Mouse (Mus musculus): ENCODE results near the gene Pax8.
A peak's percentile ranks its signal among the peaks of the same experiment; 100 is the strongest.

Pax8 gene

DNA sequence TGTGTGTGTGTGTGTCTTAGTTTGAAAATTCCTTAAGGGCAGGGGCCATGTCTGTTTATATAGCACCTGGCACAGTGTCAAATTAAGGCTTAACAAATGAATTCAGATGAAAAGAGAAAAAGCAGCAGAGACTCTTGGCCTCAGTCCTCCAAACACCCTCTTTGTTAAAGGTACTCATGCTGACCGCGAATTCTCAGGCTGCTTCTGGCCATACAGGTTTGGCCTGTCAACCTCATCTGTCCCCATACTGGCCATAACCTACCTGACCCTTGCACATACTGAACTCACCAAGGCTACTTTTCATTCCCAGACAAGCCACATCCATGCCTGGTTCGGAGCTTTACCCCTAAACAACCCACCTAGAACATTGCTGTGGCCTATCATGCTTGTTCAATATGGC, 62.2 kb downstream of the Pax8 start:
- no peak for DNase-seq

- peak; percentile 84 for DNase-seq
Measured at GRCm38 (mm10) chr2:24409166-24409565, 66.2 kb downstream of the Pax8 start.

DNA sequence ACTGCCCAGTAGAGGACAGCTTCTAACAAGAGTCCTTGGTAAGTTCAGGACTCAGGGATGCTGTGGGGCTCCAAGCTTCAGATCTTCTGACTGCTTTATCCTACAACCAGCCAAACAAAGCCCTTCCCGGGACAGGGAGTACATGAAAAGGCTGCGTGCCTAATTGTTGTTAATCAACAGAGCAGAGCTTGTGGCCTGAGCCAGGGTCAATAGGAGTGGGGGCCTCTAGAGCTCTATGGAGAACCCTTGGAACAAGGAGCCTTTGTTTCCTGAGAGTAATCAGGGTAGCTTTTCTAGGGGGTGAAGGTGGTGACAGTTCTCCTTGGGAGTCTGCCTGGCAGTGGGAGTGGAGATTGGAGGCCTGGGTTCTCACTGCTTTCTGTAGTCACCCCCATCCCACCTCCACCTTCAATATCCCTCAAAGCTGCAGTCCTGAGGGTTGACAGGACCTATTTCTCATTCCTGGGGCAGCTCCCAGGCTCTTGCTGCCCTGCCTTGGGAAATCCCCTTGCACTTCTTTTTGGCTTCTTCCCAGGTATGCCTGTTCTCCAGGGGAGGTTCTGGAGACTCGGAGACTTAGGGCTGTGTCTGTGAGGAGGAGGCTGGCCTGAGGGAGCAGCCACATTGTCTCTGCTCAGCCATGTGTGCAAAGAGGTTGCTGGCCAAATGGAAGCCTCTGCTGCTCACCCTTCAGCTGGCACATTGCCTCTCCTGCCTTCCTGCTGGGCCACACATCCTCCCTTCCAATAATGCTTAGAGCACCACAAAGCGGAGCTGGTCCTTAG, 67.5 kb downstream of the Pax8 start:
- peak; percentile 73 for DNase-seq

- DNase-seq: peak; percentile 91
Measured at GRCm38 (mm10) chr2:24405345-24406012, 69.9 kb downstream of the Pax8 start.

- no peak for DNase-seq
Measured at GRCm38 (mm10) chr2:24400711-24401110, 74.7 kb downstream of the Pax8 start.

DNA sequence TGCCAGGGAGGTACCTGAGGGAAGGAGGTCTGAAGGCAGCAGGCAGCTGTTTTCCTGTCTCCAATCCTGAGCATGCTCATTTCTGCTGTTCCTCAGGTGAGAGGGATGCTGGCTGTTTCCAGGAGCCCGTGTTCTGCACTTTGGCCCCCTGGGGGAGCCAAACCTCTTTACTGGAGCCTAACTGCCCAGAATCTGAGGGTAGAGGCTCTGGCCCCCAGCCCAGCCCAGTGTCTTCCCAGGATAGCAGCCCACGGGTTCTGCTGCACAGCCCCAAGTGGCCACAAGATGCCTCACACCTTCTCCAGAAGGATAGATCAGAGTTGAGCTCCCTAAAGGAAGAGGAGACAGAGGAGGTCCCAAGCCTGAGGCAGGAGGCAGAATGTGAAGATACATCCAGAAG, 78.3 kb downstream of the Pax8 start:
- no peak for DNase-seq

DNA sequence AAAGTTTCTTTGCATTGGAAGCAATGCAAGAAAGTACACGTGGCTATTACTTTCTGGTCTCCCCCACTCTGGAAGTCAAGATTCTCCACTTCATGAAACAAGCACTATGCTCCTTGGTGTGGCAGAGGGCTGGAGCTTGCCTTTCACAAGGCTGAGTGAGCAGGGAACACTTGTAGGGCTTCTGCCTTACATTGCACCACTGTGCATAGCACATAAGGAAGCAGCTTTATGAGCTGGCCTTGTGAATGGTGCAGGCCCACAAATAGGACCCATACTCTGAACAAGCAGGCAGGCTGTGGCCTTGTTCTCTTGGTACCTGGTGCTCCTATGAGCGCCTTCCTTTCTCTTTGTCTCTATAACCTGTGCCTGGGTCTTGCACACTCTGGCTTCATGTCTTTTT, 82.1 kb downstream of the Pax8 start:
- DNase-seq: no peak

GRCm38 (mm10) chr2:24387361-24388283, 87.8 kb downstream of the Pax8 start:
- no peak for DNase-seq

DNA sequence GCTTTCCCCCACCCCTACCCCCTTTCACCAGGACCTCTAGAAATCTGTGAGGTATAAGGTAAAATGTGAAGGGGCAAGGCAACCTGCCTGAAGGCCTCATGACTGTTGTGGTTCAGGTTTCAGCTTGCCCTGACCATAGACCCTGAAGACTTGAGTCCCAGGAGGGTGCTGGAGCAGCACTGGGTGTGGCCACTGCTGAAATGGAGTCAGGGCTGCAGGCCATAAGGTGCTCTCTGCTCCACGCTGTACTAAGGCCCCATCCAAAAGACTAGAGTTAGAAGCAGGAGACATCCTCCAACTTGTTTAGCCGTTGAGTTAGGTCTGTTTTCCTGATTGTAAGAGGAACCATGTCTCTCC, 88.5 kb downstream of the Pax8 start:
- no peak for DNase-seq

- DNase-seq: no peak
Measured at GRCm38 (mm10) chr2:24386158-24386963, 89.0 kb downstream of the Pax8 start.

- no peak for DNase-seq
Measured at GRCm38 (mm10) chr2:24385111-24385961, 90.1 kb downstream of the Pax8 start.

DNA sequence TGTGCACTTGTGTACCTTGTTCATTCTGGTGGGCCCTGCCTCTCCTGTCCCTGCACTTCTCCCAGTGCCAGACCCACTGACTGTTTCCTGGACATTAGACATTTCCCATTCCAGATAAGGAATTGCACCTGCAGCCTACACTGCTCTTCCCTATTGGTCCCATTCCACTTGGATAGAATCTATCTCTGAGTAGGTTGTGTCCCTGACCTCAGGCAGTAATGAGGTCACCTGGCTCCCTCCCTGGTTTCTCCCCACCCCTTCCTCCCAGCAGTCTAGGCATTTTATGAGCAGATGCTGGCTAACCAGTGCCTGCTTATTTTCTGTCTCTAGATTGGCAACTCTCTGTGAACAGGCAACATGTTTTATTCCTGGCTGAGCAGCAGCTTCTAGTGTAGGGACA, 91.0 kb downstream of the Pax8 start:
- no peak for DNase-seq

- DNase-seq: no peak
Measured at GRCm38 (mm10) chr2:24383636-24384035, 91.8 kb downstream of the Pax8 start.

- no peak for DNase-seq
Measured at GRCm38 (mm10) chr2:24382456-24383230, 92.8 kb downstream of the Pax8 start.

DNA sequence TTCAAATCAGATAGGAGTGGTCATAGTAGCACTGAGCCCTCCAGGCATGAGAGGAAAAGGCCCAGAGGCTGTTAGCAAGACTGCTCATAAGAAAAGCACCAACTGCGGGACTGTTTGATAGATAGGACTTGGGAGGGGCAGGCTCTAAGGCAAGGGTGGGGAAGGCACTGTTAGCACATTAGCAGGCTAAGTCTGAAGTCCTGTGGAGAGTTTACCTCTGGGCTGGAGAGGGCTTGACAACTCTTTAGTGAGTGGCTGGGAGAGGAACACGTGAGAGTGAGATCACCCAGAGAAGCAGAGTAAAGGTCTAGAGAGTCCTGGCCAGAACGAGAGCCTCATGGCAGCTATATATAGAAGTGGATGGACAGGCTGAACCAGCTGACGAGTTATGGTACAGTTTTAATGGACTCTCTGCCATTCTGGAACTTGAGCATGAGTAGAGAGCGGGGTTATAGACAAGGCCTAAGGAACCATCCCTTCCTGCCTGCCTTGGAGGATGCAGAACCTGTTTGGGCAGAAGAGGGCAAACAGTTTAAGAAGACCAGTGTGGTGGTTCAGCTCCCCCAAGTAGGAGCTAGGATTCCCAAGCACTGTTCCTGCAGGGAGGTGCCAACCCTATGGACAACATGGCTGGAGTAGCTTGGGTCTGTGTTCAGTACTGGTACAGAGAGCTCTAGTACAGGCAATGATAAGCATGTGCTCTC, 96.5 kb downstream of the Pax8 start:
- no peak for DNase-seq

Data from kidney, postnatal 10 days (tissue).